Mouse (Mus musculus) bone marrow, adult 2 months (tissue): ENCODE data around the gene Slc15a3. TPM values are rescaled to one million over a fixed set of nuclear protein-coding genes. Genes with fewer than 3 reads are reported as not detected.

Source experiments
- H3K27ac ChIP-seq: fragments of 200-500 bp; 2 replicates; pipeline ENCODE4 v1.5.1; 2012; ENCODE audit warnings: low read depth, mild to moderate bottlenecking, control low read depth, inconsistent platforms, low read length; ENCODE audit not compliant: control insufficient read depth, poor library complexity, insufficient read depth
- H3K4me1 ChIP-seq: fragments of 200-500 bp; 2 replicates; pipeline ENCODE4 v1.6.1; 2011; ENCODE audit warnings: low read length; ENCODE audit not compliant: control insufficient read depth, insufficient read depth
- H3K4me3 ChIP-seq: fragments of 200-500 bp; replicated peaks from 2 replicates; pipeline ENCODE3; 2011; ENCODE audit warnings: mild to moderate bottlenecking, low read depth, low read length, control low read depth; ENCODE audit not compliant: control insufficient read depth
- CTCF ChIP-seq: fragments of 200-500 bp; IDR thresholded peaks from 2 replicates; pipeline ENCODE4 v1.5.1; 2011; ENCODE audit warnings: low read length, control low read depth; ENCODE audit not compliant: control insufficient read depth, insufficient read depth
- POLR2A ChIP-seq: fragments of 200-500 bp; IDR thresholded peaks from 2 replicates; pipeline ENCODE4 v1.6.1; 2011; ENCODE audit warnings: low read depth, mild to moderate bottlenecking, control low read depth, low read length, borderline replicate concordance; ENCODE audit not compliant: control insufficient read depth
- WGBS: fragments of 180-500 bp; shearing (Covaris S2); methylation state at CpG from one replicate; pipeline ENCODE4 v1.1.7; 2018; 5-methylcytosine and 5-hydroxymethylcytosine counted together
- polyA plus RNA-seq: library from polyadenylated mRNA; stranded (reverse); fragments of >200 nt; gene quantifications from 2 replicates; pipeline ENCODE4 v1.2.4, GENCODE M21; 2011; ENCODE audit warnings: low replicate concordance; ENCODE audit not compliant: missing spikeins, insufficient read depth, insufficient read length

Slc15a3 gene
- polyA plus RNA-seq, 1 experiment = 19.7 TPM

DNA sequence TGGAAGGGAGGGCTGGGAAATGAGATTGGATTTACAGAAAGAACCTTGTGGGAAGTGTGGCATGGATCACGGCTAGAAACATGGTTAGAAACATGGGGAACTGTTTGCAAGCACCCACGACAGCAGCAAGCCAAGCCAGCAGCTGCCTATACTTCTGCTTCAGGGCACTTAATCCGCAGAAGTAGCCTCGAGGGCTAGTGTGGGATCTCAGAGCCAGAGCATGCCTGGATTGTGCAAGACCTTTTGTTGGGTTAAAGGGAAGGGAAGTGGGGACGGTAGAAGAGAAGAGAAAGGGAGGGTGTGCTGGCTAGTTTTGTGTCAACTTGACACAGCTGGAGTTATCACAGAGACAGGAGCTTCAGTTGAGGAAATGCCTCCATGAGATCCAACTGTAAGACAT, 35.8 kb upstream of the Slc15a3 start:
- H3K4me1 ChIP-seq = no peaks in the 10 kb centered on the region; the same call in 1 of the 2 replicates
- no peak overlapping the region for H3K27ac ChIP-seq
- TF ChIP-seq CTCF = no peak
- no peak for TF ChIP-seq POLR2A
- 18% methylated on average over 5 of the region's 5 CpGs for WGBS
- H3K4me3 ChIP-seq = no peak overlapping the region

DNA sequence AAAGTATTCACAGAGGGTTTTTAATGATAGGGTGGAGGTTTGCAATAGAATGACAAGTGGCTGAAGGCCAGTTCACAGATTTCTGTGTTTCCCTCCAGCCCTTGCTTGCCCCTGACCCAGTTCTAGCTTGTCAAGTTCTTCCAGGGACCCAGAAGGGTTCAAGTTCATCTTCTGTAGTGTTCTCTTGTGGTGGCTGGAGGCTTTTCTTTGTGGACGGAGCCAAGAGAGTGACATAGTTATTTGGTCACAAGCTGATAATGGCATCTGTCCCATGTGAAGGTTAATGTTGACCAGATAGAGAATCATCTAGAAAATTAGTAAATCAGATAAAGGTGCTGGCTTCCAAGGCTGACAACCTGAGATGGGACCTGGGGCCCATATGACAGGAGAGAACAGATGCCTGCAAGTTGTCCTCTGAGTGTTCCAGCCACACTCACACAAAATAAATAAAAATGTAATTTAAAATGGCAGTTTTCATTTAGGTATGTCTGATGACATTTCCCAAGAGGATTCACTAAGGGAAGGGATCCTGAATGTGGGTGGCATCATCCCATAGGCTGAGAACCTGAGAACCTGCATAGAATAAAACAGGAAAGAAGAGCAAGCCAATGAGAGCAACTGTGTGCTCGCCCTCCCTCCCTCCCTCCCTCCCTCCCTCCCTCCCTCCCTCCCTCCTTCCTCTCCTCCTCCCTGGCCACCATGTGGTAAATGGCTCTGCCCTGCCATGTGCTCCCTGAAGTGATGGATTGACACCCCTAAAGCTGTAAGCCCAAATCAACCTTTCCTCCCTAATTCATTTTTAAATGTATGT, 34.5 kb upstream of the Slc15a3 start:
- Histone ChIP-seq H3K27ac (no peak overlapping the region), H3K4me3 (no peak overlapping the region), H3K4me1 (no peaks in the 10 kb centered on the region; the same call in 1 of the 2 replicates)
- no peak for TF ChIP-seq POLR2A
- no peak for TF ChIP-seq CTCF
- WGBS = 74% methylated on average over 2 of the region's 2 CpGs

DNA sequence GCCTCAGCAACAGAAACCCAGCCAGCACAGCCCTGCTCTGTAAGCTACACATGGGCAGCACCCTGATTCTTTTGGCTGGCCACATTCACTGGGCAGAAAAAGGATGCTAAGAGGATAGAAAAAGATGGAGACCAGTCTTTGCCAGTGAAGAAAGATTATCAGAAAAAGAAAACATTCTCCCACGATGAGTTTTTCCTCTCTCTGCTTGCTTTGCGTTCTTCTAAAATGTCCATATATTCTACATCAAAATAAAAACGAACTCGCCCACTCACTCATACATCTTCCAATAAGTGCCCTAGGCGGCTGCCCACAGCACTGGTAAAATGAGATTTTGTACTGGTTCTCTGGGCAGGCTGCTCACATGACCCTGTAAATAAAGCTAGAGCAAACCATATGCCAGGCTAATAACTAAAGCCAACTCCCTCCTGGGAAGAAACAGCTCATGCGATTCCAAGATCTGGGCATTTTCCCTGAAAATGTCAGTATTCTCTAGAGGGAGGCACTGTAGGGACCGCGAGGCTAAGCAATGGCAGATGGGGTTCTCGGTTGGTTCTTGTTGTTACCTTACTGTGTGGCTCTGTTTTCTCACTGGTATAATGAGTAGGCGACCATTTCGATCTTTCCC, 33.8 kb upstream of the Slc15a3 start:
- no peaks in the 10 kb centered on the region; the same call in 1 of the 2 replicates for H3K4me1 ChIP-seq
- no peak overlapping the region for H3K4me3 ChIP-seq
- WGBS = 86% methylated on average over 11 of the region's 11 CpGs
- no peak overlapping the region for H3K27ac ChIP-seq
- TF ChIP-seq CTCF = no peak
- TF ChIP-seq POLR2A = no peak

DNA sequence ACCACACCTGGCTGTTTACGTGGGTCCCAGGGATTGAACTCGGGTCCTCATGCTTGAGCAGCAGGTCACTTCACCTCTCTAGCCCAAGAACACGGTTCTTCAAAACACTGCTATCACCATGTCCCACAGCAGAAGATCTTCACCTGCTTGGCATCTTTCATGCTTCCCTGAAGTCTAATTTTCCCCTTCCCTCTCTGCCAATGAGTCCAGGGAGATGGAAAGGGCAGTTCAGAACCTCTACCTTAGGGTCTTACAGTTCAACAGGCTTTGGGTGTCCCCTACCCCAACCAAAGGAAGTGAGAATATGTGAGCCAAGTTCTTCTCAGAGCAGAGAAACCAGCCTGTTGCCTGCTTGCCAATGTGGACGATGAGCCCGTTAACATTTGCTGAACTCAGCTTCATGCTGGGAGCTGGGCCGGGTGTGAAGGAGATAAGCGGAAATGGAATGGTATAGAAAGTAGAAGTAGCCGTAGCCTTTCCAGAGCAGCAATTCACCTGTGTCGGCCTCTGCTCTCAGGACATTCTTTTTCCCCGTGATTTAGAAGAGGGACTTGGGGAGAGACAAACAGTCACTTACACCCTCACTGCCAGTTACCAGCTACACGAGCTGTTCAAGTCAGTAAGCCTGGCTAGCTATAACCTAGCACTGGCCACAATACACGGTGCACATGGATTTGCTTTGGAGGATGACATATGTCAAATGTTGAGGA, 30.8 kb upstream of the Slc15a3 start:
- no peak overlapping the region for H3K4me3 ChIP-seq
- 84% methylated on average over 12 of the region's 12 CpGs for WGBS
- H3K27ac ChIP-seq = no peak overlapping the region
- H3K4me1 ChIP-seq = no peaks in the 10 kb centered on the region; the same call in 1 of the 2 replicates
- TF ChIP-seq POLR2A (no peak), CTCF (no peak)

DNA sequence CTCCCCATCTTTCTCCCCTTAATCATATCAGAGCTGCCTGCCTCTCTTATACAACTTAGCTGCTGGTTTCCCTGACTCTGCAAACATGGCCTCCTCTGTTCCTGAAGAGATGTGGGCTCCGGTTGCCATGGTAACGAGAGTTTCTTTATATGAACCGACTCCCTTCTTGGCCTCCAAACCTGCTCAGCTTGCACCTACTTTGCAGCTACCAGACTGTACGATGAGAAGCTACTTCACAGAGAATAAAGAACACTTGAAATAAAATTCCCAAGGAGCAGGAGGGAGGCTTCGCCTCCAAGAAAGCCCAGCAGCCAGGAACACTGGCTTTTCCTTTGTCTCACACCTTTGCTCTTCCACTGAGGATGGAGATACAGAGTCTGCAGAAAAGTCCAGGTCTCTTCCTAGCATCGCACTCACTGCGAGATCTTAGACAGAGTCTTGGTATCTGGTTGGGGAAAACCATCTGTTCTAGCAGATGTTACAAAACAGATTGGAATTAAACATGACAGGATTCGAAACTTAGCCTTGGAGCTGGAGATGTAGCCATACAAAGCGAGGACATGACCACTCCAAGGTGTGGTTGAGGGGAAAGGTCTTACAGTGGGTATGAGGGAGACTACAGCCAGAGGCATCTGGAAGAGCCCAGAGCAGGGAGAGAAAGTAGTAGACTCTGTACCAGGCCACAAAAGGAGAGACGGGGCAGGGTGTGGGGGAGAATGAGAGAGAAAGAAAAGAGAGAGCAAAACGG, 29.9 kb upstream of the Slc15a3 start:
- Histone ChIP-seq H3K4me3 (no peak overlapping the region), H3K4me1 (no peaks in the 10 kb centered on the region), H3K27ac (no peak overlapping the region)
- WGBS = 77% methylated on average over 11 of the region's 11 CpGs
- no peak for TF ChIP-seq POLR2A
- TF ChIP-seq CTCF = no peak

DNA sequence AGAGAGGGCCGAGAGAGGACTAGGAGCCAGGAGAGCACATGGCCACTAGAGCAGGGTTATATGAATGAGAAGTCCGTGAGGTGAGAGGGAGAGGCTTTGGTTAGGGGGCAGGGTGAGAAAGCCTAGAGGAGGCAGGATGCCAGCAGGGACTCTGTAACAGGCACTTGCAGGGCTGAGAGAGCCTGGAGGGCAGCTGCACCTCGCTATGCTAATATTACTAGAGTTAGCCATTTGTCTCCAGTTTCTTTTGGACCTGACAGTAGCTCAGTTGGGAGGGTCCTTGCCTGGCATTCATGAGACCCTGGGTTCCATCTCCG, 29.4 kb upstream of the Slc15a3 start:
- no peak overlapping the region for H3K4me3 ChIP-seq
- no peaks in the 10 kb centered on the region for H3K4me1 ChIP-seq
- no peak overlapping the region for H3K27ac ChIP-seq
- TF ChIP-seq POLR2A (no peak), CTCF (no peak)
- 80% methylated on average over 4 of the region's 4 CpGs for WGBS

DNA sequence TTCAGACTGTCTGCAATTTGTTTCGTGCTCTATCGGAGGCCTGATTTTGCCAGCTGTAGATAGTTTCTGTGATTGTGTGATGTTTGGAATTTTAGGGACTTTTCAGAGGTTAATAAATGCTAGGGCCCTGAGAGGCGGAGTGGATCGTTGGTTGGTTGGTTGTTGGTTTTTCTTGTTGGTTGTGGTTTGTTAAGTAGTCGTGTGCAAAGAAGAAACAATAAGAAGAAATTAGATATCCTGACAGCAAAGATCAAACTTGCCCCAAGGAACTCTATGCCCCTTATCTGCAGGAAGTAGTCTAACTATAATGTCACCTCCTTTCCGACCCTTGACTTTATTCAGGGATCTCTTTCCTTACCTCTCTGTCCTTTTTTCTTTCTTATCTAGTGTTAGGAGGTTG, 28.1 kb upstream of the Slc15a3 start:
- H3K4me1 ChIP-seq = no peaks in the 10 kb centered on the region
- TF ChIP-seq CTCF (no peak), POLR2A (no peak)
- no peak overlapping the region for H3K4me3 ChIP-seq
- 54% methylated on average over 6 of the region's 6 CpGs for WGBS
- no peak overlapping the region for H3K27ac ChIP-seq

DNA sequence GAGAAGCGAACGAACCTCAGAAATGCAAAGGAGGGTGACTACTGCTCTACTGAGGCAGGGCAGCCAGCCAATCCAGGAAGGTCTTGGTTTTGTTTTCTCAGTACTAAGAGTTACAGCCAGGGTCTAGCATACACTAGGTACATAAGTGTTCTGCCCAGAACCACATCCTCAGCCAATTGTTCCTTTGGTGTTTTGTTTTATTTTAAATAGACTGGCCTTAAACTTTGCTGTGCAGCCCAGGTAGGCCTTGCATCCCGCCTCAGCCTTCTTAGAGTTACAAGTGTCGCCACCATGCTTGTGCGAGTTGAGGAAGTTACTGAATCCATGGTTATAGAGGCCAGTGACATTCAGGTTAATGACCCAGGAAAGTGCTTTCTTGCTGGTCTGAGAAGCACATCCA, 26.5 kb upstream of the Slc15a3 start:
- H3K4me1 ChIP-seq = no peaks in the 10 kb centered on the region
- H3K27ac ChIP-seq = no peak overlapping the region
- TF ChIP-seq CTCF = no peak
- no peak for TF ChIP-seq POLR2A
- H3K4me3 ChIP-seq = no peak overlapping the region
- 84% methylated on average over 5 of the region's 5 CpGs for WGBS
